ENCODE assay signal across 9 mouse cellular contexts in the genomic region with DNA sequence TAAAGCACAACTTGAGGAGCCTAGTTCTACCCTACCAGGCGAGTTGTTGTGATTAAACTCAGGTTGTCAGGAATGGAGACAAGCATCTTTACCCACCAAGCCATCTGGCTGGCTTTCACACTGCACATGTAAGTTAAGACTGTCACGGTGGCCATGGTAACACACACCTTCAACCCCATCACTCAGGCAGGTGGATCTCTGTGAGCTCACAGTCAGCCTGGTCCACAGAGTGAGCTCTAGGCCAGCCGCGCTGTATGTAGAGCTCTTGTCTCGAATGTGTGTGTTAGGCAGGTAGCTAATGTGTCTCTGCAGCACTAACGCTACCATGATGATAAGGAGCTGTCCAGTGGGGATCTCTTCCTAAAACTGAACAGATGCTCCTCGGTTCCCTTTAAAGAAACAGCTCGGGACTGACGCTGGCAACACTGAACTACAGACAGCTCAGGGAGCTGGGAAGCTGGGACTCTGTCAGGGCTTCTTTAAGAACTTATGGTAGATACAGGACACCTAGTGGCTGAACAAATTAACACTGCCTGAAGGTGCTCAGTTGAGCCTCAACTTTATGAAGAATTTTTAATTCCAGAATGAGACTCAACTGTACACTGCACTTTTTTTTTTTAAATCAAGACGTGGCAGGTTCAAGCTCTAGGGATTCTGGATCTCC.
DNase-seq lines count a peak whose midpoint lies in the region; ATAC-seq and TF ChIP-seq lines count a peak whose summit lies in the region.
"Had no signal": no experiment of that assay in that cellular context is flagged by ENCODE, and none has a peak within 500 bp of the region (broad histone marks: within the 10 kb centered on the region; RNA-seq: fewer than 3 reads in every experiment).

No protein-coding gene starts in this region.

- H3K36me3 ChIP-seq in forebrain, postnatal 0 days (ENCODE audit: insufficient read depth): no peaks in the 10 kb centered on the region
- H3K36me3 ChIP-seq in midbrain, embryonic 13.5 days: no peaks in the 10 kb centered on the region

- H3K4me1 ChIP-seq in forebrain, postnatal 0 days (ENCODE audit: insufficient read depth): no peaks in the 10 kb centered on the region
- H3K4me1 ChIP-seq in midbrain, embryonic 13.5 days (replicated peaks): no peaks in the 10 kb centered on the region

- no peaks in the 10 kb centered on the region for H3K27me3 ChIP-seq in forebrain, postnatal 0 days (ENCODE audit: insufficient read depth, low read length)
- no peaks in the 10 kb centered on the region for H3K27me3 ChIP-seq in midbrain, embryonic 13.5 days

- no peak overlapping the region for H3K9ac ChIP-seq in forebrain, postnatal 0 days
- no peak overlapping the region for H3K9ac ChIP-seq in midbrain, embryonic 13.5 days (replicated peaks)

- peak; percentile 68 for TF ChIP-seq CTCF in forebrain, postnatal 0 days (IDR thresholded peaks at IDR 0.05; ENCODE audit: low read depth)
- peak; percentile 83 for TF ChIP-seq CTCF in layer of hippocampus, adult 2 months (conservative IDR thresholded peaks at IDR 0.05)

- H3K4me2 ChIP-seq in forebrain, postnatal 0 days (ENCODE audit: low read depth): no peak overlapping the region
- H3K4me2 ChIP-seq in midbrain, embryonic 13.5 days (replicated peaks): no peak overlapping the region

- DNase-seq in CD4-positive, CD25-positive, alpha-beta regulatory T cell, adult 2 months (ENCODE audit: low read depth, low spot score): peak; percentile 24
- DNase-seq in right cerebral cortex, adult 18-20 months: peak; percentile 41
- no peak for DNase-seq in right cerebral cortex, postnatal 25 days
- DNase-seq in forebrain, postnatal 0 days: peak; percentile 73
- DNase-seq in layer of hippocampus, adult 2 months (ENCODE audit: low spot score in 2 of 2): peak; percentile 23 to 35
- no peak for DNase-seq in thymus, postnatal 25 days

- no peak overlapping the region for H3K4me3 ChIP-seq in forebrain, postnatal 0 days (ENCODE audit: low read depth, low read length)
- no peak overlapping the region for H3K4me3 ChIP-seq in layer of hippocampus, adult 2 months
- no peak overlapping the region for H3K4me3 ChIP-seq in midbrain, embryonic 13.5 days (replicated peaks)
- H3K4me3 ChIP-seq: erythroblast, embryonic 14.5 days had no signal

- no peak overlapping the region for H3K27ac ChIP-seq in forebrain, postnatal 0 days (ENCODE audit: low read depth, low read length)
- no peak overlapping the region for H3K27ac ChIP-seq in layer of hippocampus, adult 2 months
- no peak overlapping the region for H3K27ac ChIP-seq in midbrain, embryonic 13.5 days

- no peak for ATAC-seq in CD4-positive, CD25-positive, alpha-beta regulatory T cell, adult 4 months
- peak; percentile 86 for ATAC-seq in forebrain, postnatal 0 days
- peak; percentile 58 for ATAC-seq in midbrain, embryonic 13.5 days

- H3K9me3 ChIP-seq in forebrain, postnatal 0 days (ENCODE audit: low read length): no peaks in the 10 kb centered on the region
- H3K9me3 ChIP-seq in midbrain, embryonic 13.5 days: no peaks in the 10 kb centered on the region

- 52% methylated on average over 10 of the region's 10 CpGs for WGBS in forebrain, postnatal 0 days
- 62% methylated on average over 10 of the region's 10 CpGs for WGBS in midbrain, embryonic 13.5 days

Comparison
In these comparisons a context has a peak if more than half of its experiments do, and no peak if none do; other contexts are left out.
1. DNase-seq: peak in CD4-positive, CD25-positive, alpha-beta regulatory T cell, adult 2 months (single experiment), right cerebral cortex, adult 18-20 months (single experiment), forebrain, postnatal 0 days (single experiment) and layer of hippocampus, adult 2 months (2 of 2); none in right cerebral cortex, postnatal 25 days (single experiment) and thymus, postnatal 25 days (single experiment).